Mouse (Mus musculus) heart, adult 18-20 months (tissue): Measurements from ENCODE around the gene Cd68. TPM values are rescaled to one million over a fixed set of nuclear protein-coding genes. Genes with fewer than 3 reads are reported as not detected.
"Not testable (repeated sequence)": the region's sequence is repeated elsewhere in the genome, so short reads cannot be mapped to it uniquely, and the experiment has no call there.

Source experiments
- DNase-seq, 2 experiments: peaks; one replicate each; pipeline ENCODE4 v3.0.0; 2021 to 2022; ENCODE audit warnings: mixed read lengths in 1 of 2
- microRNA-seq, 2 experiments: library from miRNA; unstranded; fragments of <30 nt; microRNA quantifications; one replicate each; pipeline ENCODE4 v1.2.0; 2022
- total RNA-seq, 2 experiments: library from RNA; stranded (reverse); gene quantifications; 2 replicates each; pipeline ENCODE4 v1.2.3; 2021

The Cd68 gene
- total RNA-seq, 2 experiments from 2014 or later = 7.3 to 10.5 TPM

GRCm38 (mm10) chr11:69629802-69630201, 36.2 kb downstream of the Cd68 start:
- no peak for DNase-seq

- DNase-seq = peak; percentile 62 to 87
Measured at GRCm38 (mm10) chr11:69628286-69628685, 37.7 kb downstream of the Cd68 start.

GRCm38 (mm10) chr11:69624339-69624738, 41.6 kb downstream of the Cd68 start:
- not testable (repeated sequence) for DNase-seq

GRCm38 (mm10) chr11:69623006-69623405, 42.9 kb downstream of the Cd68 start:
- no peak for DNase-seq

- no peak for DNase-seq
Measured at GRCm38 (mm10) chr11:69622406-69622805, 43.5 kb downstream of the Cd68 start.

- peak; percentile 65 to 78 for DNase-seq
Measured at GRCm38 (mm10) chr11:69621571-69622268, 44.2 kb downstream of the Cd68 start, which contains the start of gene Sat2. Gene Sat2 (plus strand): TSS chr11:69622024.

- no peak for DNase-seq
Measured at GRCm38 (mm10) chr11:69620394-69621081, 45.4 kb downstream of the Cd68 start.

- no peak for DNase-seq
Measured at GRCm38 (mm10) chr11:69617805-69618204, 48.1 kb downstream of the Cd68 start, which contains the start of gene Shbg. Gene Shbg (minus strand): TSS chr11:69617905.

GRCm38 (mm10) chr11:69616781-69617180, 49.2 kb downstream of the Cd68 start:
- no peak for DNase-seq

- not testable (repeated sequence) for DNase-seq
Measured at GRCm38 (mm10) chr11:69614257-69614588, 51.7 kb downstream of the Cd68 start.

Small RNA genes lying within 50 kb of the gene (microRNA-seq; reads per million reads assigned to microRNA genes)
- gene Mir1934 = 5.4 to 7.2 reads per million in 2 experiments
- 0 reads per million in 2 experiments for gene Mir467f

Other genes with a start within 250 kb of the Cd68 start
- under 1 TPM; 0.10 to 0.51 TPM for gene Dnah2, start 117.0 kb downstream of the Cd68 start, total RNA-seq
- 100 to 1,000 TPM; 111 to 140 TPM for gene Efnb3, start 105.9 kb downstream of the Cd68 start, total RNA-seq
- 1 to 10 TPM; 5.0 to 5.4 TPM for gene Wrap53, start 85.9 kb downstream of the Cd68 start, total RNA-seq
- gene Trp53, start 85.8 kb downstream of the Cd68 start, total RNA-seq = 10 to 100 TPM; 15.0 to 15.5 TPM
- 10 to 100 TPM; 15.2 to 16.4 TPM for gene Atp1b2, start 60.2 kb downstream of the Cd68 start, total RNA-seq
- gene Shbg, start 48.2 kb downstream of the Cd68 start, total RNA-seq = not detected
- 1 to 10 TPM; 3.3 to 3.8 TPM for gene Sat2, start 44.1 kb downstream of the Cd68 start, total RNA-seq
- gene Fxr2, start 33.2 kb downstream of the Cd68 start, total RNA-seq = 10 to 100 TPM; 91.3 to 97.2 TPM
- gene Sox15, start 10.8 kb downstream of the Cd68 start, total RNA-seq = not detected
- gene Mpdu1, start 3.5 kb downstream of the Cd68 start, total RNA-seq = 10 to 100 TPM; 12.3 to 15.6 TPM
- 100 to 1,000 TPM; 185 to 188 TPM for gene Eif4a1, start 6.3 kb upstream of the Cd68 start, total RNA-seq
- gene Senp3, start 15.9 kb upstream of the Cd68 start, total RNA-seq = 10 to 100 TPM; 27.3 to 35.1 TPM
- gene Tnfsf13, start 19.6 kb upstream of the Cd68 start, total RNA-seq = 1 to 10 TPM; 1.5 to 1.7 TPM
- 10 to 100 TPM; 16.9 to 17.1 TPM for gene Tnfsf12, start 29.7 kb upstream of the Cd68 start, total RNA-seq
- gene Tnfsfm13, start 29.9 kb upstream of the Cd68 start, total RNA-seq = 1 to 10 TPM; 2.5 to 4.1 TPM
- 10 to 100 TPM; 27.4 to 33.4 TPM for gene Polr2a, start 92.5 kb upstream of the Cd68 start, total RNA-seq
- not detected for gene Slc35g3, start 95.8 kb upstream of the Cd68 start, total RNA-seq
- gene Zbtb4, start 99.8 kb upstream of the Cd68 start, total RNA-seq = 10 to 100 TPM; 41.7 to 44.7 TPM
- gene Chrnb1, start 129.8 kb upstream of the Cd68 start, total RNA-seq = 1 to 10 TPM; 2.0 to 4.6 TPM
- 1 to 10 TPM; 2.6 to 3.0 TPM for gene Fgf11, start 135.7 kb upstream of the Cd68 start, total RNA-seq
- gene Tmem102, start 139.5 kb upstream of the Cd68 start, total RNA-seq = under 1 TPM; 0.17 to 0.49 TPM
- gene Gm39566, start 149.1 kb upstream of the Cd68 start, total RNA-seq = not detected
- not detected for gene Spem2, start 152.3 kb upstream of the Cd68 start, total RNA-seq
- gene Spem1, start 156.0 kb upstream of the Cd68 start, total RNA-seq = not detected
- gene Nlgn2, start 171.6 kb upstream of the Cd68 start, total RNA-seq = 1 to 10 TPM; 3.3 to 3.9 TPM
- gene Tmem256, start 172.4 kb upstream of the Cd68 start, total RNA-seq = 100 to 1,000 TPM; 232 to 246 TPM
- 10 to 100 TPM; 19.6 to 21.4 TPM for gene Plscr3, start 180.2 kb upstream of the Cd68 start, total RNA-seq
- gene Tnk1, start 192.6 kb upstream of the Cd68 start, total RNA-seq = not detected
- gene Tmem95, start 211.9 kb upstream of the Cd68 start, total RNA-seq = not detected
- gene Kctd11, start 215.3 kb upstream of the Cd68 start, total RNA-seq = 1 to 10 TPM; 2.0 to 2.5 TPM
- 1 to 10 TPM in 1 of 2 experiments, under 1 TPM in 1; 0.72 to 4.4 TPM for gene Acap1, start 229.4 kb upstream of the Cd68 start, total RNA-seq
- gene 2810408A11Rik, start 234.8 kb upstream of the Cd68 start, total RNA-seq = under 1 TPM in 1 of 2 experiments, not detected in 1; 0.41 TPM
- gene Neurl4, start 234.9 kb upstream of the Cd68 start, total RNA-seq = 10 to 100 TPM; 42.1 to 48.0 TPM
- gene Gps2, start 247.7 kb upstream of the Cd68 start, total RNA-seq = 10 to 100 TPM; 26.2 to 27.5 TPM